Mouse (Mus musculus) lung, postnatal 0 days (tissue): ENCODE measurements around the gene Itgae.

ENCODE experiments used
- CTCF ChIP-seq: IDR thresholded peaks from 2 replicates; pipeline ENCODE4 v1.5.1; 2016; ENCODE audit warnings: antibody characterized with exemption, mild to moderate bottlenecking
- EP300 ChIP-seq: IDR thresholded peaks from 2 replicates; pipeline ENCODE4 v1.6.1; 2016; ENCODE audit warnings: antibody characterized with exemption, mild to moderate bottlenecking, control low read depth

GRCm38 (mm10) chr11:73185872-73186615 is 95.7 kb downstream of the Itgae start:
- TF ChIP-seq CTCF (no peak), EP300 (no peak)
